In the genomic region with DNA sequence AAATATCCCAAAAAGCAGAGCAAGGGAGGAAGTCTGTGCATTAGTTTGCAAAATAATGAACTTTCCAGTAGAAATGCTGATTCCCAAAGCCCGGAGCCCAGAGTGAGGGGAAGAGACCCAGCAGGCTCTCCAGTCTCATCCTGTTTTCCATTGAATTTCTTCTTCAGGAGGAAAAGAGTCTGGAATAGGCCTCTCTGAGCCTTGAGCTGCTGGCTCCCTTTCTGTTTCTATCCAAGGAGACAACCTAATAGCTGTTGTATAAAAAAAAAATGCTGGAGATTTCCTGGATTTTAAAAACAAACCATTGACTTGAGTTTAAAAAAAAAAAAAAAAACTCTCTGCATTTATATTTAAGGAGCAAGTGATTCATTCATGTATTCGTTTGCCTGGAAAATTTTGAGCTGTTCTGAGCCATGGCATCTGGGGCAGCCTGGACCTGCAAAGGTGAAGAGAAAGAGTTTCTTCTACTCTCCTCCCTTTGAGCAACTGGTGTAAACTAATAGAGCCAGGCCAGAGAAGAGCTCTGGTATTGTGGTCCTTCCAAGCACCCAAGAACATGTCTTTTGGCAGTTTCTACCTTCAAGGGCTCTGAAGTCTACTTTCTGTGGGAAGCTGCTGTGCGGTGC, we compare ENCODE assay signal across 11 mouse cellular contexts.
DNase-seq lines count a peak whose midpoint lies in the region; ATAC-seq and TF ChIP-seq lines count a peak whose summit lies in the region.
"Had no signal": no experiment of that assay in that cellular context is flagged by ENCODE, and none has a peak within 500 bp of the region (broad histone marks: within the 10 kb centered on the region; RNA-seq: fewer than 3 reads in every experiment).

No protein-coding gene starts in this region.

- no peaks in the 10 kb centered on the region for H3K9me3 ChIP-seq in heart, embryonic 12.5 days (replicated peaks)
- H3K9me3 ChIP-seq in lung, embryonic 15.5 days, result no peaks in the 10 kb centered on the region
- no peaks in the 10 kb centered on the region for H3K9me3 ChIP-seq in intestine, embryonic 14.5 days (ENCODE audit: control insufficient read depth, low read length)
- no peaks in the 10 kb centered on the region for H3K9me3 ChIP-seq in stomach, embryonic 14.5 days (ENCODE audit: control insufficient read depth, low read depth, low read length)
- H3K9me3 ChIP-seq: midbrain, embryonic 10.5 days had no signal

- peaks cover 21% of the 10 kb centered on the region for H3K4me1 ChIP-seq in heart, embryonic 12.5 days (replicated peaks)
- peaks cover 23% of the 10 kb centered on the region for H3K4me1 ChIP-seq in lung, embryonic 15.5 days
- H3K4me1 ChIP-seq in lung, adult 2 months (ENCODE audit: control insufficient read depth, insufficient read depth, low read length), result peaks cover 10% of the 10 kb centered on the region
- peaks cover 7% of the 10 kb centered on the region for H3K4me1 ChIP-seq in intestine, embryonic 14.5 days (replicated peaks; ENCODE audit: control insufficient read depth, insufficient read depth, low read length)
- H3K4me1 ChIP-seq in stomach, embryonic 14.5 days (ENCODE audit: control insufficient read depth, insufficient read depth, low read length), result no peaks in the 10 kb centered on the region

- no peak overlapping the region for H3K4me3 ChIP-seq in heart, embryonic 12.5 days
- H3K4me3 ChIP-seq in lung, embryonic 15.5 days, result no peak overlapping the region
- no peak overlapping the region for H3K4me3 ChIP-seq in lung, adult 2 months (replicated peaks; ENCODE audit: extremely low read depth, low read depth, low read length)
- H3K4me3 ChIP-seq in intestine, embryonic 14.5 days (ENCODE audit: low read depth, low read length), result no peak overlapping the region
- H3K4me3 ChIP-seq in stomach, embryonic 14.5 days (ENCODE audit: low read depth, low read length), result no peak overlapping the region
- H3K4me3 ChIP-seq: midbrain, embryonic 10.5 days had no signal

- intact Hi-C loops in heart, postnatal 25 days (cut with DNase I), result no loop called here
- intact Hi-C loops in gastrocnemius, postnatal 14 days (cut with DNase I; ENCODE audit: low total_unique reads), result no loop called here

- TF ChIP-seq CTCF in lung, adult 2 months (IDR thresholded peaks at IDR 0.05; ENCODE audit: insufficient read depth, low read length), result no peak

- no peak for DNase-seq in heart, postnatal 25 days (ENCODE audit: low spot score)
- no peak for DNase-seq in lung, adult 2 months
- DNase-seq in intestine, embryonic 14.5 days (ENCODE audit: low spot score), result no peak
- no peak for DNase-seq in gastrocnemius, postnatal 14 days
- DNase-seq: layer of hippocampus, postnatal 36 days; thymus, adult 18-20 months had no signal

- no peaks in the 10 kb centered on the region for H3K27me3 ChIP-seq in heart, embryonic 12.5 days (replicated peaks)
- no peaks in the 10 kb centered on the region for H3K27me3 ChIP-seq in lung, embryonic 15.5 days
- no peaks in the 10 kb centered on the region for H3K27me3 ChIP-seq in intestine, embryonic 14.5 days (replicated peaks; ENCODE audit: control insufficient read depth, insufficient read depth, low read length)
- H3K27me3 ChIP-seq in stomach, embryonic 14.5 days (ENCODE audit: control insufficient read depth, insufficient read depth, low read length), result no peaks in the 10 kb centered on the region

- peak; percentile 53; the same call in 1 of the 2 replicates for ATAC-seq in heart, embryonic 12.5 days (ENCODE audit: insufficient number of reproducible peaks, low FRiP score)
- ATAC-seq in lung, embryonic 15.5 days (ENCODE audit: borderline replicate concordance, extremely low read depth, low FRiP score, low TSS enrichment), result no peak
- ATAC-seq in intestine, embryonic 14.5 days (replicated peaks; ENCODE audit: low FRiP score, low TSS enrichment, low read depth), result no peak
- no peak for ATAC-seq in stomach, embryonic 14.5 days (ENCODE audit: insufficient number of reproducible peaks, insufficient read depth, low FRiP score, low read depth)
- no peak for ATAC-seq in cerebellum, adult (ENCODE audit: insufficient number of reproducible peaks, low FRiP score, low TSS enrichment)

- H3K36me3 ChIP-seq in heart, embryonic 12.5 days, result no peaks in the 10 kb centered on the region
- H3K36me3 ChIP-seq in lung, embryonic 15.5 days, result no peaks in the 10 kb centered on the region
- no peaks in the 10 kb centered on the region for H3K36me3 ChIP-seq in intestine, embryonic 14.5 days (ENCODE audit: control insufficient read depth, insufficient read depth, low read length)
- no peaks in the 10 kb centered on the region for H3K36me3 ChIP-seq in stomach, embryonic 14.5 days (ENCODE audit: control insufficient read depth, insufficient read depth, low read length)
- H3K36me3 ChIP-seq: midbrain, embryonic 10.5 days had no signal

- TF ChIP-seq POLR2A in lung, adult 2 months (IDR thresholded peaks at IDR 0.05; ENCODE audit: borderline replicate concordance, extremely low read depth, low read depth, low read length), result no peak

- H3K9ac ChIP-seq in heart, embryonic 12.5 days, result no peak overlapping the region
- H3K9ac ChIP-seq in lung, embryonic 15.5 days, result no peak overlapping the region
- H3K9ac ChIP-seq in intestine, embryonic 14.5 days (ENCODE audit: low read length), result no peak overlapping the region
- H3K9ac ChIP-seq in stomach, embryonic 14.5 days (replicated peaks; ENCODE audit: low read depth, low read length), result no peak overlapping the region

- H3K4me2 ChIP-seq in heart, embryonic 12.5 days, result no peak overlapping the region
- 0 out of 2 replicates have a peak overlapping the region, but pooled peaks have one; percentile 16 for H3K4me2 ChIP-seq in lung, embryonic 15.5 days
- no peak overlapping the region for H3K4me2 ChIP-seq in intestine, embryonic 14.5 days (ENCODE audit: low read length)
- no peak overlapping the region for H3K4me2 ChIP-seq in stomach, embryonic 14.5 days (replicated peaks; ENCODE audit: low read depth, low read length)

- WGBS in heart, embryonic 12.5 days, result 50% methylated on average over 3 of the region's 3 CpGs
- WGBS in lung, embryonic 15.5 days, result 51% methylated on average over 3 of the region's 3 CpGs
- WGBS in lung, adult 2 months, result 29% methylated on average over 3 of the region's 3 CpGs
- 64% methylated on average over 3 of the region's 3 CpGs for whole genome bisulfite sequencing in intestine, embryonic 14.5 days
- 67% methylated on average over 3 of the region's 3 CpGs for WGBS in stomach, embryonic 14.5 days

- peak overlapping the region; percentile 84 for H3K27ac ChIP-seq in heart, embryonic 12.5 days (ENCODE audit: poor library complexity, severe bottlenecking)
- peak overlapping the region; percentile 90 for H3K27ac ChIP-seq in lung, embryonic 15.5 days
- peak overlapping the region; percentile 57; the same call in 1 of the 2 replicates for H3K27ac ChIP-seq in intestine, embryonic 14.5 days (ENCODE audit: low read depth)
- peak overlapping the region; percentile 35; the same call in 1 of the 2 replicates for H3K27ac ChIP-seq in stomach, embryonic 14.5 days (ENCODE audit: low read length)
- H3K27ac ChIP-seq: midbrain, embryonic 10.5 days had no signal

Comparison
In these comparisons a context has a peak if more than half of its experiments do, and no peak if none do; other contexts are left out.
1. H3K27ac ChIP-seq: peak in every context shown above with its lines; median percentile 90 in lung, embryonic 15.5 days; 84 in heart, embryonic 12.5 days; 57 in intestine, embryonic 14.5 days; 35 in stomach, embryonic 14.5 days.